Mouse (Mus musculus): ENCODE data around the gene Olfr920.

DNA sequence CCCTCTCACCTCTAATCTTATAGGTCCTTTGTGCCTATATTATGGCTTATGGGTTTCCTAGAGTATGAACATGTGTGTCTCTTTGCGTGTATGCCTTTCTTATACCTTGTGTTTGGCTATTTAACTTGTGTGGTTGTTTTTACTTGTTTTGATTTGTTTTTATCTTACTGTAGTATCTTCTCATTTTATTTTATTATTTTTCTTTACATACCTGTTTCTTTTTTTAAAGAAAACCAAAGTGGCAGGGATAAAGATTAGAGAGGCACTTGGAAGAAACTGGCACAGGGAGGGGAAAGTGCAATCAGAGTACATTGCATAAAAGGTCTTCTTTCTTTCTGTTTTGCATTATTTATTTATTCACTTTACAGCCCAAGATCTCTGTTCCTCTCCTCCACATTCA is at the start of gene Olfr920:
- TF ChIP-seq TBP (conservative IDR thresholded peaks at IDR 0.05; ENCODE audit: low read depth, low read length) (no peak), ZC3H11A (IDR thresholded peaks at IDR 0.05; ENCODE audit: low read depth, low read length) (no peak), MYC (IDR thresholded peaks at IDR 0.05; ENCODE audit: low read depth, low read length) (no peak), GABPA (IDR thresholded peaks at IDR 0.05; ENCODE audit: insufficient replicate concordance, low read depth, low read length) (no peak), CTCF (conservative IDR thresholded peaks at IDR 0.05 in 1 of 2, IDR thresholded peaks at IDR 0.05 in 1 of 2; ENCODE audit: low read depth in 2 of 2, low read length in 2 of 2) (no peak), SMC3 (IDR thresholded peaks at IDR 0.05; ENCODE audit: low read depth, low read length) (no peak), POLR2AphosphoS2 (IDR thresholded peaks at IDR 0.05; ENCODE audit: low read depth, low read length) (no peak), IRF4 (IDR thresholded peaks at IDR 0.05; ENCODE audit: low read depth, low read length) (no peak)
